Mouse (Mus musculus) embryo, embryonic 11.5 days (tissue): ENCODE data around the gene Ly6g6d.

Source experiments
- DNase-seq: peaks from one replicate; pipeline ENCODE4 v3.0.0-alpha.2; 2012; ENCODE audit warnings: low read depth, low spot score

The Ly6g6d gene

GRCm38 (mm10) chr17:35024261-35024660, 53.6 kb downstream of the Ly6g6d start:
- DNase-seq = no peak

- no peak for DNase-seq
Observed at GRCm38 (mm10) chr17:35023756-35024155, 54.1 kb downstream of the Ly6g6d start.

GRCm38 (mm10) chr17:35023221-35023620, 54.6 kb downstream of the Ly6g6d start:
- no peak for DNase-seq

DNA sequence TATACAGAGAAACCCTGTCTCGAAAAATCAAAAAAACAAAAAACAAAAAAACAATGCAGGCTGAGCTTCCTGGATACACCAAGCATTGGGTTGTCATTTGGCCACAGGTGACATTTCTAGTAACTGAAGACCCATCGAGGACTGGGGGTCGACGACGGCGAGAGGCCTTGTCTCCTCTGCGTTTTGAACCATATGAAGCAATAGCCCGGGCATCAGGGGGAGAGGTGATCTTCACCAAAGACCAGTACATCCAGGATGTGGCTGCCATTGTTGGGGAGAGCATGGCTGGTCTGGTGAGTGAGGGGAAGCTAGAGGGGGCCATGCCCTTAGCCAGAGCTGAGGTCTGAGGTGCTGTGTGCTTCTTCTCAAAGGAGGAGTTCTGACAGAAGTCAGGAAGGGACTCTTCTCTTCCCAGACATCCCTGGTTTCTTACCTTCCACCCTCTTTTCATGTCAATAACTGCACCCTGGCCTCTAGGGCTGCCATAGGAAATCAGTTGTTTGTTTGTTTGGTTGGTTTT, 55.3 kb downstream of the Ly6g6d start:
- DNase-seq = no peak

DNA sequence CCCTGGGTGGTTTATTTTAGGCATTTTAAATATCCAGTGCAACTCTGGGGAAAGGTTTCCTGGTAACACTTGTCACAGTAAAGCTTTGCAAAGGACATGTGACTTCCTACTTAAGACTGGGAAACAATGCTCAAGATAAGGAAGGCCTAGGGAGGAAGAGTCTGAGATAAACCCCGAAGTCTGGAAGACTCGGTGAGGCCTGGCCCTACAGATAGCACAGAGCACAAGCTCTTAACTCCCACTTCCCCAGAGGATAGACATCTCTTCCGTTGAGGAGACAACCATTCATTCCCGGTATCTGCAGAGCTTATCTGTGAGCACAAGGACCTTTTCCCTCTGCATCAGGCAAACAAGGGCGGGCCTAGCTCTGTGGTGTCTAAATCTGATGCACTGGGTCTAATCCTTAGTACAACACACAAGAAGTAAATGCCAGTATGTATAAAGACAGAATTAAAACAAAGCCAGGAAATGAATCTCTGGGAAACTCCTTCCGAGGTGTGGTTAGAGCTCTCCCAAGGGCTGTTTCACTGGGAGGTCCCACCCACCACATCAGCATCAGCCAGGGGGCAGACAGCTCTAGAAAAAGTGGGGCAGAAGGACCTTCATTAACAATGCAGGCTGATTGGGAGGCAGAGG, 55.9 kb downstream of the Ly6g6d start:
- no peak for DNase-seq
